Mouse (Mus musculus) heart, adult 2 months (tissue): ENCODE results near the gene Prkcz. TPM values are rescaled to one million over a fixed set of nuclear protein-coding genes. Genes with fewer than 3 reads are reported as not detected.
A peak's percentile ranks its signal among the peaks of the same experiment; 100 is the strongest.

Experiments
- DNase-seq, 2 experiments: peaks; one replicate each; pipeline ENCODE4 v3.0.0; 2021
- H3K27ac ChIP-seq: fragments of 200-600 bp; 2 replicates; pipeline ENCODE4 v1.8.1; 2022
- H3K27me3 ChIP-seq: fragments of 200-500 bp; 2 replicates; pipeline ENCODE4 v1.6.1; 2012; ENCODE audit warnings: mild to moderate bottlenecking, low read length, inconsistent platforms, mixed read lengths; ENCODE audit not compliant: control insufficient read depth, insufficient read depth
- H3K36me3 ChIP-seq: fragments of 200-500 bp; 2 replicates; pipeline ENCODE4 v1.6.1; 2012; ENCODE audit warnings: low read length, inconsistent platforms; ENCODE audit not compliant: control insufficient read depth, insufficient read depth
- H3K4me1 ChIP-seq: fragments of 200-500 bp; 2 replicates; pipeline ENCODE4 v1.6.1; 2011; ENCODE audit warnings: low read length; ENCODE audit not compliant: control insufficient read depth, insufficient read depth
- H3K4me3 ChIP-seq: fragments of 200-600 bp; 2 replicates; pipeline ENCODE4 v1.8.1; 2022
- H3K79me2 ChIP-seq: fragments of 200-500 bp; replicated peaks from 2 replicates; pipeline ENCODE4 v1.6.1; 2012; ENCODE audit warnings: mild to moderate bottlenecking, inconsistent platforms, low read length, moderate library complexity, mixed read lengths; ENCODE audit not compliant: control insufficient read depth, insufficient read depth
- H3K9ac ChIP-seq: fragments of 200-500 bp; 2 replicates; pipeline ENCODE4 v1.6.1; 2012; ENCODE audit warnings: low read depth, mild to moderate bottlenecking, control low read depth, inconsistent platforms, low read length, mixed read lengths
- CTCF ChIP-seq: fragments of 200-600 bp; IDR thresholded peaks from 2 replicates; pipeline ENCODE4 v1.8.1; 2022; ENCODE audit warnings: antibody characterized with exemption, mild to moderate bottlenecking, moderate library complexity
- EP300 ChIP-seq: fragments of 200-500 bp; IDR thresholded peaks from 2 replicates; pipeline ENCODE4 v1.6.1; 2011; ENCODE audit warnings: low read depth, low read length, control low read depth; ENCODE audit not compliant: insufficient read depth
- POLR2A ChIP-seq: fragments of 200-500 bp; IDR thresholded peaks from 2 replicates; pipeline ENCODE4 v1.6.1; 2011; ENCODE audit warnings: mild to moderate bottlenecking, low read depth, low read length, control low read depth; ENCODE audit not compliant: insufficient read depth
- WGBS: fragments of 180-500 bp; shearing (Covaris S2); methylation state at CpG from one replicate; pipeline ENCODE4 v1.1.7; 2018; 5-methylcytosine and 5-hydroxymethylcytosine counted together
- intact Hi-C: fragments of 180-260 bp; cut with DNase I; formaldehyde crosslinking; loops from one replicate; pipeline ENCODE4 v1.15.1; 2025
- polyA plus RNA-seq: library from polyadenylated mRNA; depleted of rRNA; stranded (reverse); fragments of >200 nt; gene quantifications from 2 replicates; pipeline ENCODE4 v1.2.3, GENCODE M21; 2012
- total RNA-seq, 2 experiments: library from RNA; stranded (reverse); gene quantifications; 2 replicates each; pipeline ENCODE4 v1.2.3; 2021

Gene Prkcz
- total and polyA plus RNA-seq, 3 experiments = 1.5 to 2.6 (median 2.3) TPM

- WGBS = 2% methylated on average over 10 of the region's 10 CpGs
- intact Hi-C loops = loop anchor here (1.0 kb wide), 1 partner anchor 11 kb away; no protein-coding TSS in a partner anchor
- H3K4me3 ChIP-seq = no peak overlapping the region; the same call in 1 of the 2 replicates
Observed at GRCm38 (mm10) chr4:155233878-155234277, 127.3 kb downstream of the Prkcz start.

GRCm38 (mm10) chr4:155228461-155228860 lies 132.7 kb downstream of the Prkcz start:
- intact Hi-C loops = no loop called here
- Histone ChIP-seq H3K79me2 (no peaks in the 10 kb centered on the region), H3K36me3 (no peaks in the 10 kb centered on the region), H3K4me3 (no peak overlapping the region), H3K27ac (no peak overlapping the region), H3K27me3 (no peaks in the 10 kb centered on the region), H3K9ac (no peak overlapping the region), H3K4me1 (peaks cover 7% of the 10 kb centered on the region)
- DNase-seq = no peak
- TF ChIP-seq EP300 (no peak), CTCF (no peak), POLR2A (no peak)
- WGBS = 74% methylated on average over 5 of the region's 5 CpGs

More at GRCm38 (mm10) chr4:155233878-155234277, 127.3 kb downstream of the Prkcz start:
- H3K27ac ChIP-seq = peak overlapping the region; percentile 99
- H3K27me3 ChIP-seq = no peaks in the 10 kb centered on the region
- no peaks in the 10 kb centered on the region; the same call in 1 of the 2 replicates for H3K36me3 ChIP-seq
- 0 out of 2 replicates have a peak, but pooled peaks have one; percentile 26 for TF ChIP-seq EP300
- TF ChIP-seq POLR2A = peak; percentile 51; the same call in 1 of the 2 replicates
- no peak for TF ChIP-seq CTCF
- peak overlapping the region; percentile 70 for H3K9ac ChIP-seq
- peaks cover 30% of the 10 kb centered on the region for H3K4me1 ChIP-seq
- peak; percentile 88 to 89 for DNase-seq
- H3K79me2 ChIP-seq = no peaks in the 10 kb centered on the region

- TF ChIP-seq CTCF = no peak
- no peak for TF ChIP-seq POLR2A
- no peak for TF ChIP-seq EP300
- H3K27ac ChIP-seq = no peak overlapping the region
- H3K79me2 ChIP-seq = no peaks in the 10 kb centered on the region
- 74% methylated on average over 4 of the region's 4 CpGs for WGBS
- no peak overlapping the region for H3K9ac ChIP-seq
- H3K27me3 ChIP-seq = no peaks in the 10 kb centered on the region
- DNase-seq = no peak
- no peak overlapping the region for H3K4me3 ChIP-seq
- no peaks in the 10 kb centered on the region for H3K36me3 ChIP-seq
- intact Hi-C loops = no loop called here
- peaks cover 4% of the 10 kb centered on the region for H3K4me1 ChIP-seq
Observed at GRCm38 (mm10) chr4:155227986-155228385, 133.2 kb downstream of the Prkcz start.

- DNase-seq = no peak
- intact Hi-C loops = no loop called here
- WGBS = 92% methylated on average over 5 of the region's 5 CpGs
Observed at GRCm38 (mm10) chr4:155225918-155226317, 135.2 kb downstream of the Prkcz start.

GRCm38 (mm10) chr4:155223594-155224528 lies 137.3 kb downstream of the Prkcz start:
- Histone ChIP-seq H3K27ac (peak overlapping the region; percentile 96), H3K9ac (peak overlapping the region; percentile 99), H3K79me2 (peaks cover 10% of the 10 kb centered on the region), H3K27me3 (no peaks in the 10 kb centered on the region), H3K4me3 (peak overlapping the region; percentile 69), H3K4me1 (peaks cover 14% of the 10 kb centered on the region), H3K36me3 (no peaks in the 10 kb centered on the region)
- DNase-seq = no peak
- TF ChIP-seq POLR2A (no peak; the same call in 1 of the 2 replicates), CTCF (no peak), EP300 (no peak)
- WGBS = 31% methylated on average over 20 of the region's 20 CpGs
- intact Hi-C loops = loop anchor here (1.0 kb wide), 2 partner anchors 10 to 25 kb away; partner anchors contain the start of gene Faap20

More at GRCm38 (mm10) chr4:155225918-155226317, 135.2 kb downstream of the Prkcz start:
- no peaks in the 10 kb centered on the region for H3K27me3 ChIP-seq
- no peak overlapping the region for H3K4me3 ChIP-seq
- H3K36me3 ChIP-seq = no peaks in the 10 kb centered on the region
- peaks cover 4% of the 10 kb centered on the region for H3K4me1 ChIP-seq
- H3K27ac ChIP-seq = no peak overlapping the region
- TF ChIP-seq CTCF (no peak), EP300 (no peak), POLR2A (no peak)
- H3K79me2 ChIP-seq = peaks cover 5% of the 10 kb centered on the region
- H3K9ac ChIP-seq = no peak overlapping the region
